Mouse (Mus musculus): ENCODE measurements at regions not wholly inside any gene's neighbourhood (a gene's known extent, or its start where the extent isn't known, plus 50 kb on each side); places are given as distances from the start of the nearest gene placed in this dataset.

DNA sequence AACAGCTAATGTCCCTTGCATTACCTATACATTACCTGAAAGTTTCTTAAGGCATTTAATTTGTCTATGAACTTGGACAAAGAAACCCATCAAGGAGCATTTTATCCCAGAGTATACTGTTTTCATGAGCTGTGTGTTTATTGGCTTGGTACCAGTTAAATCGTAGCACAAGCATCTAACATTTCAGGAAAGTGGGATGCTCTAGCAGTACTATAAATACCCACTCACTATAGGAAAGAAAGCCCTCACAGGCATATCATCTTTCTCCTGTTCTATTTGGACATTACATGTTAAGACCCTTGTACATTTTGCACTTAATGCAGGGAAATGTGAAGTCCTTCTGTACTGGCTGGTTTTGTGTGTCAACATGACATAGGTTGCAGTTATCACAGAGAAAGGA, 163.9 kb downstream of the Ptprc start:
- in situ Hi-C loops (cut with MboI, MseI) = no loop called here

DNA sequence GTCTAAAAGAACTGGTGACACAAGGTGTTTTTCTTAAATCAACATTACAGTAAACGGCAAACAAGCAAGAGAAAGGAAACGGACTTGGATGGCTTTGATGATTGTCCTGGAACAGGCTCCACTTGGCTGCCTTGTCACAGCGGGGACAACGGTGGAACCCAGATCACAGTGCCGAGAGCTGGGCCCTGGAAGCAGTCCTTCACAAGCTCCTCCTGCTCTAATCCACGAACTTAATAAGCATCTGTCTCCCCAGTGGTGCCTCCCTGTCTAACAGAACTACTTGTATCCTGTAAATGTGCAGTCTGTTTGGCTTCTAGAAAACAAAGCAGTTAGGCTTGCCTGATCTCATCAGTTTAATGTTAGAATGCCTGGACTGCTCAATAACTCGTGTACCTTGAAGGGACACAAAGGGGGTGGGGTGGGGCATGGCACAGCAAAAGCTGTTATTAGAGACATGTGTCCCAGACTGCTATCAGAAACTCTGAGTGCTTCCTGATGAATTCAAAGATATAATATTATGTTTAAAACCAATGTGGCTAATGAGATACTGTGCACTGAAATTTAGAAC, 164.5 kb downstream of the Ptprc start:
- in situ Hi-C loops (cut with MboI, MseI) = no loop called here

DNA sequence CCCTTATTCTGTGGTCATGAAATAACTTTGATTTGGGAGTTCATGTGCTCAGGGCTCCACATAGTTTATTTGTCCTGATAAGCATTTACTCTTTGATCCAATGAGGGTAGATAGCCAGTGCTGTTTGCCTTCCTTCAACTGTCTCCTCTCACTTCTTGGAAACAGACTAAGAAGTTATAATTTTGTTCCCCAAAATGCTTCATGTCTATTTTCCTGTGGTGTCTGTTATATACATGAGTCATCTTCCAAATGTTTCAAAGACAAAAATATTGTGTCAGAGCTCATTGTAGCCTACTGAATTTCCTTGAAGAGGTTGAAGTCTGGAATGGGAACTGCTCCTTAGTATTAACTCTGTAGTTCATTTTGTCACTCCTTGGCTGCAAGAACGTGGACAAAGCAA, 168.7 kb downstream of the Ptprc start:
- in situ Hi-C loops (cut with MboI, MseI) = loop anchor here (5.0 kb wide), 1 partner anchor 50 kb away; no protein-coding TSS in a partner anchor

DNA sequence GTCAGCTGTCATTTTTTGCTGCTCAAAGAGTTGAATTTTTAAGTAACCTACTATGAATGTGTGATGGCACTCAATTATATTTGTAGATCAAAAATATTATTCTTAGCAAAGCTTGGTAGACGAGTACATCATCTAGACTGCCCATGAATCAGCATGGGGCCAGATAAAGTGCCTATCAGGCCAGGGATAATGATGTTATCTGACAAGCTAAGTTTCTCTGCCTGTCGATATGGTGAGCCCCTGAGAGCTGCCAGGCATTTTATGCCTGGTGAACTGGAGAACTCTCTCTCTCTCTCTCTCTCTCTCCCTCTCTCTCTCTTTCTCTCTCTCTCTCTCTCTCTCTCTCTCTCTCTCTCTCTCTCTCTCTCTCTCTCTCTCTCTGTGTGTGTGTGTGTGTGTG, 171.2 kb downstream of the Ptprc start:
- in situ Hi-C loops (cut with MboI, MseI) = no loop called here

GRCm38 (mm10) chr1:137999268-137999900, 176.1 kb downstream of the Ptprc start:
- in situ Hi-C loops (cut with MboI, MseI) = no loop called here

DNA sequence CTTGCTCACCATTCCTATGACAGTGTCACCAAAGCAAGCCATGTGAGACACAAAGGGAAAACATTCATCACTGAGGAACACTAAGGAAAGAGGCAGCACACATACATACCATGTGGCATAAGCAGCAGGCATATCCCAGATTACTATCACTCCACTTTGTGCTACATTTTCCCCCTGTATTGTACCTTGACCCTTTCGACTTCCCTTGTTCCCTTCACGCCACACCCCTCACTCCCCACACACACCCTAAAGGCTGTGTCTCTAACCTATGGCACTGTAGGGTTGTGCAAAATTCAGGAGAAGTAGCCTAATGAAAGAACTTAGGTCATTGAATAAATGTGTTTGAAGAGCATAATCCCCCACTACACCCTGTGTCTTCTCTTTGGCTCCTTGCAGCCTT, 179.5 kb downstream of the Ptprc start:
- in situ Hi-C loops (cut with MboI, MseI) = no loop called here

- in situ Hi-C loops (cut with MboI, MseI) = no loop called here
These were observed 183.6 kb downstream of the Ptprc start for GRCm38 (mm10) chr1:137991936-137992335.

DNA sequence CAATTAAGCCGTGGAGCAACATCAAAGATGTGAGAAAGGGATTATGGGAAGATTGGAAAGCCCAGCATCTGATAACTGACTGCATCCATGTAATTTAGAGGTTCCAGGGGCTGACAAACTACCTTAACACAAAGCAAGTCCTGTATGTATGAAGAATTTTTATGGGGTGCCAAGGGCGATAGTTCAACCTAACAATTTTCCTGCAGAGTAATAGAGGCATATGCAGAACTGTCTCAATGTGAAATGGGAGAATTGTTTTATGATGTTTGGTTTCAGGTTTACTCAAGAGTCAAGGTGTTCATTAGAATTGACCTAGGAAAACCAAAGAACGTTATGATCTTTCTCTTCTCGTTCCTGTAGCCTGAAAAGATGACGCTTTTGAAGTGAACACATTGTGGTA, 184.1 kb downstream of the Ptprc start:
- in situ Hi-C loops (cut with MboI, MseI) = no loop called here

- in situ Hi-C loops (cut with MboI, MseI) = loop anchor here (10.0 kb wide), 1 partner anchor 419 kb away; no protein-coding TSS in a partner anchor
These were observed 202.1 kb downstream of the Ptprc start for GRCm38 (mm10) chr1:137973406-137973805.

DNA sequence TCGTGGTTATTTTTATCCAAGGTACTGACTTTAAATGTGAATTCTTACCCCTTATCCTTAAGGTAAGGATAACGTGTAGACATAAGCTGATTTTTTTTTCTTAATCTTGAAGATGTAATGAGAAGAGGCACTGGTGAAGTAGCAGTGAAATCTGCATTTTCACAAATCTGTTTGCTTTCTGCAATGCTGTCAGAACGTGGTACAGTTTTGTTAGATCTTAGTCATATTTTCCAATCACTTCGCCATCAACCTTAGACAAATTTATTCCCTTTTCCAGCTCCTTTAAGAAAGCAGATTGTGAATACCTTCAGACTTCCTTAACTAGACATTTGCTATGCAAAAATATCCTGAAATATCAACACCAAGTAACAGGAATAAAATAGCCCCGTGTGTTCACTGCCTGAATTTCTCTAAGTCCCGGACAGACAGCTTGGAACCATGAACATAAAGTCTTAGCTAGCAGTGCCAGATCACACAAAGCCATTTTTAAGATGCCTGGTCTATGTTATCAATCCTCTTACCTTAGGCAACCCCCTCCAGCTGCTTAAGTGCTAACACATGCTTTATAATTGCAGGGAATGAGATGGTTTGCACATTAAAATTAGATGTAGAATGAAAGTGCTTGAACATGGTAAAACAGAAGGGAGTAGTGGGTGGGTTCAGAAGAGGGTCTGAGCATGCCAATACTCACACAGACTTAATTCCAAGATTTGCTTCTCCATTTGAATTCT, 202.7 kb downstream of the Ptprc start:
- in situ Hi-C loops (cut with MboI, MseI) = loop anchor here (10.0 kb wide), 1 partner anchor 418 kb away; no protein-coding TSS in a partner anchor

DNA sequence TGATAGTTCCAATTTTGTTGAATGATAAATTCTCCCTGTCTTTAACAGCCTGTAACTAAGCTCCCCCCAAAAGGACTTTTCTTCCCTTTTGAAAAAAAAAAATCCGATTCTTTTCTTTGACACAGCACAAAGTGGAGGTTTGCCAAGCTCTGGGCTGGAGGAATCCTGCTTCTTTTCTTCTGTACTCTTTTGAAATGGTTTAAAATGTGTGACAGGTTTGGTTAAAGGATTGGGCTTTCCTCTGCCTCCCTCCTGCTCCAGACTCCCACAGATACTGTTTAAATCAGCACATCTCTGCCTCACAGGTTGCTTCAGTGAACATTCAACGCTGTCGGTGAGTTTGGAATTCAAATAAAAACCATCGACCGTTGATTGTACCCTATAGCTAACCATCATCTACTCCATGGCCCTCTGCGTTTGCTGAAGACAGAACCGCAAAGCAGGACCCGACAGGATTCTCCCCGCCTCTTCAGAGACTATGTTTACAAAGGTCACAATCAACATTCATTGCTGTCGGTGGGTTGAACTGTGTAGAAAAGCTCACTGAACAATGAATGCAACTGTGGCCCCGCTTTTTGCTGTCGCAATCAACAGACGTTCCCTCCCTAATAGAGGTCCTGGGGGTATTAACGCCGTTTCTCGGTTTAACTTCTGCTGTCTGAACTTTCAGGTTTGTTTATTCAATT, 209.2 kb downstream of the Ptprc start:
- in situ Hi-C loops (cut with MboI, MseI) = no loop called here

DNA sequence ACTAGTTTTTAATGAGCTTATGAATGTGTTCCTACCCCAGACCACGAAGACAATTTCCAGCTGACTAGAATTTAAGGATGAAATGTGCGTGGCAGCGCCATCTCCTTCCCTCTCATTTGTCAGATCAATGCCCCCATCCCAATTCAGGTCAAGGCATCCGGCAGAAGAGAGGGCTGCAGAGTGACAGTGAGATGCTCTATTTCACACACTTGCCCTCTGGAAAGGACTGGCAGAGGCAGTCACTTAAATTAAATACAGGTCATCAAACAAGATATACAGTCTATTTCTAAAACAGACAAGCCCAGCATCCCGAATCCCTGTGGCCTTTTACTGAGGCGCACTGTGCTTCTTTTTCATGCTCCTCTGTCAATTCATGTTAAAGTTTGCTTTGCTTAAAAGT, 211.9 kb downstream of the Ptprc start:
- in situ Hi-C loops (cut with MboI, MseI) = no loop called here

GRCm38 (mm10) chr1:137958040-137958439, 217.5 kb downstream of the Ptprc start:
- in situ Hi-C loops (cut with MboI, MseI) = loop anchor here (5.0 kb wide), 1 partner anchor 49 kb away; no protein-coding TSS in a partner anchor

DNA sequence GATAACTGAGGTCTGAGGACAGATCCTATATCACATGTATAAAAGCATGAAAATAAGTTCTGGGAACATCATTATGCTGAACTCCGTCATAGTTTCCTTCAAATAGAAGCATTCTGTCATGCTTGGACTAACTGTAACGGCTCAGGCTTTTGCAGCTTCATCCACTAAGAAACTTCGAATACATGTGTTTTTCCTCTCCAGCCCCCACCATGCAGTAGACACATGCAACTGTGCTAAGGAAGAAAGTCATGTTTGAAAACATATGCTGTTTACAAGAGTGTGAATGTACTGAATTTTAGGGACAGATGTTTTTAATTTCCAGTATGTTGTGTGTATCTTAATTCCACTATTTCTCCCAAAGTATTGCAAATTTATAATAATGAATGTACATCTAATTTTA, 219.5 kb downstream of the Ptprc start:
- in situ Hi-C loops (cut with MboI, MseI) = loop anchor here (5.0 kb wide), 1 partner anchor 51 kb away; no protein-coding TSS in a partner anchor

DNA sequence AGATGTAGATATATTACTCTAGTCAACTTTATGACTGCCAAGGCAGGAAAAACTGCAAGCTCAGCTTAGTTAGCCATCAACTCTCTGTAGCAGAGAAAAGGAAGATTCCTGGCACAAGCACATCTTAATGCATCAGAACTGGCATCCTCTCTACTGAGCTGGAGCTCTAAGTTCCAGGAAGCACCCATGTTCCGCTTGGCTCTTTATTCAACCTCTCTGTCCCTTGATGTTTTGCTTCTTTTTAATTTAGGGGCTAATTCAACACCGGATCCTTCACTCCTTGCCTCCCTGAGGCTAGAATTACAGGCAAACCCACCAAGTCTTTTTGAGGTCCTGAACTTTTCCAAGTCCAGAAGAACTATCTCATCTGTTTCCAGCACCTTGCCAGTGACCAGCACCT, 220.4 kb downstream of the Ptprc start:
- in situ Hi-C loops (cut with MboI, MseI) = loop anchor here (5.0 kb wide), 1 partner anchor 52 kb away; no protein-coding TSS in a partner anchor

- in situ Hi-C loops (cut with MboI, MseI) = no loop called here
These were observed 222.1 kb downstream of the Ptprc start for GRCm38 (mm10) chr1:137953369-137953768.

- in situ Hi-C loops (cut with MboI, MseI) = no loop called here
These were observed 222.7 kb downstream of the Ptprc start for GRCm38 (mm10) chr1:137952777-137953176.

- in situ Hi-C loops (cut with MboI, MseI) = no loop called here
These were observed 227.6 kb downstream of the Ptprc start for GRCm38 (mm10) chr1:137947900-137948299.

DNA sequence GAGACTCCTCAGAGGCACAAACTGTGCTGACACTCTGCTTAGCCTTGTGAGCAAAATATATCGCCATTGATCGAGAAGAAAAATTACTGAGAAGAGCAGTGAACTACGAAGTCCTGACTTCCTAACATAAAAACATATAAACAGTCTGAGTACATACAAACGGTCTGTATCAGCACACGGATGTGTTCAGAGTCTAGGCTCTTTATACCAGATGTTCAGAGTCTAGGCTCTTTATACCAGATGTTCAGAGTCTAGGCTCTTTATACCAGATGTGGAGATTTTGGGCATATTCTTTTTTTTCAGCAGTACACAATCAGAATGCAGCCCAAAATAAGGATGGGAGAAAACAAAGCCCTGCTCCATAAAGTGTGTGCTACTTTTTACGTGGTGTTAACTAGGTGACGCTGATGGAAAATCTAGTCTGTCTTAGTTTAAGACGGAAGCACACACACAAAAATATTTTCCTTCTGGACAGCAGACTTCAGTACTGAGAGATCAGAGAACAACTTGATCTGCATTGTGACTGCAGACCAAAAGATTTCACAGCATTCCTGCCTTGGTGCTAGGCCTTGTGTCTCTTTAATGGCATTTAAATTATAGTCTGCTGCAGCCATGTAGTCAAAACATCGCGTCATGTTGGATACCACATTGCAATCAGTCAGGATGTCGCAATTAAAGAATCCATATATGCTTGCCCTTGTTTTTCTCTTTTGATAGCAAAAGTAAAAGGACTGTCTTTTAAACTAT, 233.6 kb downstream of the Ptprc start:
- in situ Hi-C loops (cut with MboI, MseI) = no loop called here

DNA sequence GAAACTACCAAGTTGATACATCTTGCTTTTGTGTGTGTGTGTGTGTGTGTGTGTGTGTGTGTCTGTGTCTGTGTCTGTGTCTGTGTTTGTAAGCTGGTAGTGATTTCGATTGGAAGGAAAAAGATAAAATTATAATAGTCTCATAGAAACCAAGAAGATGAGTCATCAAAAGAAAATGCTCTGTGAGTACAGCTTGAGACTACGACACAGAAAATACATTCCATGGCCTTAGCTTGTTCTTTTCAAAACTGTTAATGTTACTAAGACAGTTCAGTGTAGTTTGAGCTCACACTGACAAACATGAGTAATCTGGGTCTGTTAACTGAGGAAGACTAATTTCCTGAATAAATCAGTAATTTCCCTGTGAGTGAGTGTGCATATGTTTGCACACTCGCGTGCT, 239.8 kb downstream of the Ptprc start:
- in situ Hi-C loops (cut with MboI, MseI) = no loop called here

DNA sequence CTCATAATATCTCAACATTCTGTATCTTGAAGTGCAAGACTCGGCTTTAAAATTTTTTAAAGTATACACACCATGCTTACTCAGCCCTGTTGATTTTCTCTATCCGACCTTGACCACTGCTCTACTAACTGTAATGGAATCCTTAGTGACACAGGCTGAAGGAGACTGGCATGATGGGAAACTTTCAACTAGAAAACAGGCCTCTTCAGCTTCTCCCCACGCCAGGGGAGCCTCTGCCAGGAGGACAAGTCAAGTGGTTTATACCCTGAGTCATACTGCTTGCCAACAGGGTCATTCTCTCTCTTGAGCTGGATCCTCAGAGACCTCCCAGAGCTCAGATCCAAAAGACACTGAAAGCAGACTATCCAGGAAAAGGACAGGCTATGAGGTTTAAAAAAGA, 245.7 kb downstream of the Ptprc start:
- in situ Hi-C loops (cut with MboI, MseI) = no loop called here
